Mouse (Mus musculus): ENCODE data around the gene Ahcyl1. TPM values are rescaled to one million over a fixed set of nuclear protein-coding genes. Genes with fewer than 3 reads are reported as not detected.
"Not testable (repeated sequence)": the region's sequence is repeated elsewhere in the genome, so short reads cannot be mapped to it uniquely, and the experiment has no call there.

Ahcyl1 gene
- polyA plus RNA-seq, 1 experiment from 2014 or later: 103 TPM

DNA sequence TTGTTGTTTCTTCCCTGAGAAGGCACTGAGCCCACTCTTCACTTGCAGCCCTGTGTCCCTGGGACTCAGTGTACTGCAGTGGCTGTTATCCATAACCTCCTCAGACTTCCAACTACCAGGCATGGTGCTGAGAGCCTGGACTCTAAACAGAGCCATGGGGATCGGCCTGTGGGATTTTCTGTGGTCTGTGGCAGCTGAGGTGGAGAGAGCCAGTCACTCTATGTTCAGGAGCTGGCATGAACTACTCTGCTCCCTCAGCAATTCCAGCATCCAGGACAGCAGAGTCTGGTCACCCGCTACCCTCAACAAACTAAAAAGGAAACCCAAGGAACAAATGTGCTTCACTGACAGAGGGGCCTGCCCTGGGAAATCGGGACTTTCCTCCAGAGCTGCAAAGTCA lies 43.1 kb upstream of the Ahcyl1 start:
- no peak for ATAC-seq (ENCODE audit: insufficient number of reproducible peaks, insufficient read depth, low FRiP score, low read depth)
- Histone ChIP-seq H3K9me3 (ENCODE audit: control insufficient read depth, low read depth, low read length) (no peaks in the 10 kb centered on the region), H3K27ac (ENCODE audit: low read length) (peak overlapping the region; percentile 88; the same call in 1 of the 2 replicates), H3K27me3 (ENCODE audit: control insufficient read depth, insufficient read depth, low read length) (no peaks in the 10 kb centered on the region), H3K4me2 (replicated peaks; ENCODE audit: low read depth, low read length) (no peak overlapping the region), H3K36me3 (ENCODE audit: control insufficient read depth, insufficient read depth, low read length) (no peaks in the 10 kb centered on the region), H3K9ac (replicated peaks; ENCODE audit: low read depth, low read length) (no peak overlapping the region), H3K4me3 (ENCODE audit: low read depth, low read length) (no peak overlapping the region), H3K4me1 (ENCODE audit: control insufficient read depth, insufficient read depth, low read length) (peaks cover 28% of the 10 kb centered on the region)
- WGBS: 66% methylated on average over 3 of the region's 3 CpGs

- ATAC-seq (ENCODE audit: insufficient number of reproducible peaks, insufficient read depth, low FRiP score, low read depth): no peak
These were observed 42.3 kb upstream of the Ahcyl1 start for GRCm38 (mm10) chr3:107738620-107739019.

DNA sequence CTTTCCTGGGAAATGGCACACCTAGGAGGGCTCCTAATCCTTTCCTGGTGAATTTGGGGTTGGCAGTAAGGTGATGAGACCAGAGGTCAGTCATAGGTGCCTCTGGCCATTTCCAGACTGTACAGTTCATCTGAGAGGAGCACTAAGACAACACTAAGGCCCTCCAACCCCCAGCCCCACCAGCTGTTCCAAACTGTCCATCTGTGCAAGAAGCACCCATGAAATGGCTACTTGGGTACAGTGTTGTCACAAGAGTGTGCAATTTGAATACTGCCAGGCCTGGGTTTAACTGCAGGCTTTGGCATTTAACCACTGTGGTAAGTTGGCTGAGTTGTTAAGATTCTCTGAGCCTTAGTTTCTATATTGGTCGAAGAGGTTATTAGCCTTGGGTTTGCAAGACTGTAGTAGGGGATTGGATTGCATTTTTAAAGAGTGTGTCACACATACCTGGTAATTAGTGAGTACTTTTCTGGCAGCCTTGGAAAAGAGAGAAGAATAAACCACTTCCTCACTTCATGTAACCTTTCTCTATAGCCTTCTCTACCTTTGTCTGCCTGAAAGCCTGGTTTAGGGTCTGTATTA lies 41.3 kb upstream of the Ahcyl1 start:
- WGBS: 91% methylated on average over 1 of the region's 1 CpGs

More at GRCm38 (mm10) chr3:107738620-107739019, 42.3 kb upstream of the Ahcyl1 start:
- 61% methylated on average over 1 of the region's 1 CpGs for WGBS
- Histone ChIP-seq H3K4me1 (ENCODE audit: control insufficient read depth, insufficient read depth, low read length) (peaks cover 28% of the 10 kb centered on the region), H3K27me3 (ENCODE audit: control insufficient read depth, insufficient read depth, low read length) (no peaks in the 10 kb centered on the region), H3K9me3 (ENCODE audit: control insufficient read depth, low read depth, low read length) (no peaks in the 10 kb centered on the region), H3K36me3 (ENCODE audit: control insufficient read depth, insufficient read depth, low read length) (no peaks in the 10 kb centered on the region), H3K9ac (replicated peaks; ENCODE audit: low read depth, low read length) (no peak overlapping the region), H3K4me2 (replicated peaks; ENCODE audit: low read depth, low read length) (no peak overlapping the region), H3K4me3 (ENCODE audit: low read depth, low read length) (no peak overlapping the region), H3K27ac (ENCODE audit: low read length) (no peak overlapping the region)

DNA sequence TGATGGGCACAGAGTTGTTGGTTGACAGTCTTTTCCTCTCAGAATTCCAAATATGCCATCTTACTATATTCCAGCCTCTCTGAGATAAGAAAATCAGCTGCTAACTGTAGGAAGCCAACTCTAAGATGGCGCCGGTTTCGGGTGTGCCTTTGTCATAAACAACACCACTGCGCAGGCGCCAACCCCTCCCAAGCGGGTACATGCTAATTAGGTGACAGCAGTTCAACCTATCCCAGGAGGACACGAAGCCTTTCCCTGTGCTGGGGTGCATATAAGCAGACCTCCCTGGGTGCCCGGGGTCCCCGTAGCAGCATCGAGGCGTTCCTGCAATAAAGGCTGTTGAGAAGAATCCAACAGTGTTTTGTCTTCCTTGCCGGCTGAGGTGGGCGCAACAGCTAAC lies 39.3 kb upstream of the Ahcyl1 start:
- peaks cover 17% of the 10 kb centered on the region; the same call in 1 of the 2 replicates for H3K4me1 ChIP-seq (ENCODE audit: control insufficient read depth, insufficient read depth, low read length)
- not testable (repeated sequence) for H3K9ac ChIP-seq (replicated peaks; ENCODE audit: low read depth, low read length); H3K27ac ChIP-seq (ENCODE audit: low read length); H3K36me3 ChIP-seq (ENCODE audit: control insufficient read depth, insufficient read depth, low read length); H3K27me3 ChIP-seq (ENCODE audit: control insufficient read depth, insufficient read depth, low read length); H3K9me3 ChIP-seq (ENCODE audit: control insufficient read depth, low read depth, low read length); H3K4me2 ChIP-seq (replicated peaks; ENCODE audit: low read depth, low read length); ATAC-seq (ENCODE audit: insufficient number of reproducible peaks, insufficient read depth, low FRiP score, low read depth); H3K4me3 ChIP-seq (ENCODE audit: low read depth, low read length)
- WGBS: 95% methylated on average over 13 of the region's 13 CpGs

More for the DNA sequence above, 41.3 kb upstream of the Ahcyl1 start:
- Histone ChIP-seq H3K4me3 (ENCODE audit: low read depth, low read length) (no peak overlapping the region), H3K36me3 (ENCODE audit: control insufficient read depth, insufficient read depth, low read length) (no peaks in the 10 kb centered on the region), H3K9ac (replicated peaks; ENCODE audit: low read depth, low read length) (no peak overlapping the region), H3K9me3 (ENCODE audit: control insufficient read depth, low read depth, low read length) (no peaks in the 10 kb centered on the region), H3K4me2 (replicated peaks; ENCODE audit: low read depth, low read length) (no peak overlapping the region), H3K27me3 (ENCODE audit: control insufficient read depth, insufficient read depth, low read length) (no peaks in the 10 kb centered on the region), H3K27ac (ENCODE audit: low read length) (no peak overlapping the region), H3K4me1 (ENCODE audit: control insufficient read depth, insufficient read depth, low read length) (peaks cover 29% of the 10 kb centered on the region)
- no peak for ATAC-seq (ENCODE audit: insufficient number of reproducible peaks, insufficient read depth, low FRiP score, low read depth)

GRCm38 (mm10) chr3:107733329-107733728 lies 37.0 kb upstream of the Ahcyl1 start:
- Histone ChIP-seq H3K4me1 (ENCODE audit: control insufficient read depth, insufficient read depth, low read length) (0 out of 2 replicates have a peak, but pooled peaks cover 3% of the 10 kb centered on the region), H3K4me2 (replicated peaks; ENCODE audit: low read depth, low read length) (no peak overlapping the region), H3K27ac (ENCODE audit: low read length) (no peak overlapping the region), H3K9ac (replicated peaks; ENCODE audit: low read depth, low read length) (no peak overlapping the region), H3K27me3 (ENCODE audit: control insufficient read depth, insufficient read depth, low read length) (no peaks in the 10 kb centered on the region), H3K9me3 (ENCODE audit: control insufficient read depth, low read depth, low read length) (no peaks in the 10 kb centered on the region), H3K36me3 (ENCODE audit: control insufficient read depth, insufficient read depth, low read length) (no peaks in the 10 kb centered on the region), H3K4me3 (ENCODE audit: low read depth, low read length) (no peak overlapping the region)
- no peak for ATAC-seq (ENCODE audit: insufficient number of reproducible peaks, insufficient read depth, low FRiP score, low read depth)
- 89% methylated on average over 1 of the region's 1 CpGs for WGBS

- no peak for ATAC-seq (ENCODE audit: insufficient number of reproducible peaks, insufficient read depth, low FRiP score, low read depth)
- H3K4me3 ChIP-seq (ENCODE audit: low read depth, low read length): no peak overlapping the region
- no peaks in the 10 kb centered on the region for H3K27me3 ChIP-seq (ENCODE audit: control insufficient read depth, insufficient read depth, low read length)
- no peak overlapping the region for H3K4me2 ChIP-seq (replicated peaks; ENCODE audit: low read depth, low read length)
- H3K36me3 ChIP-seq (ENCODE audit: control insufficient read depth, insufficient read depth, low read length): no peaks in the 10 kb centered on the region
- H3K27ac ChIP-seq (ENCODE audit: low read length): no peak overlapping the region
- H3K9me3 ChIP-seq (ENCODE audit: control insufficient read depth, low read depth, low read length): no peaks in the 10 kb centered on the region
- WGBS: 64% methylated on average over 2 of the region's 2 CpGs
- H3K4me1 ChIP-seq (ENCODE audit: control insufficient read depth, insufficient read depth, low read length): 0 out of 2 replicates have a peak, but pooled peaks cover 3% of the 10 kb centered on the region
- no peak overlapping the region for H3K9ac ChIP-seq (replicated peaks; ENCODE audit: low read depth, low read length)
These were observed 33.9 kb upstream of the Ahcyl1 start for GRCm38 (mm10) chr3:107730236-107730635.

GRCm38 (mm10) chr3:107728509-107728908 lies 32.1 kb upstream of the Ahcyl1 start:
- Histone ChIP-seq H3K4me3 (ENCODE audit: low read depth, low read length) (no peak overlapping the region), H3K9ac (replicated peaks; ENCODE audit: low read depth, low read length) (no peak overlapping the region), H3K27me3 (ENCODE audit: control insufficient read depth, insufficient read depth, low read length) (no peaks in the 10 kb centered on the region), H3K4me2 (replicated peaks; ENCODE audit: low read depth, low read length) (no peak overlapping the region), H3K27ac (ENCODE audit: low read length) (no peak overlapping the region), H3K9me3 (ENCODE audit: control insufficient read depth, low read depth, low read length) (no peaks in the 10 kb centered on the region), H3K4me1 (ENCODE audit: control insufficient read depth, insufficient read depth, low read length) (0 out of 2 replicates have a peak, but pooled peaks cover 3% of the 10 kb centered on the region), H3K36me3 (ENCODE audit: control insufficient read depth, insufficient read depth, low read length) (no peaks in the 10 kb centered on the region)
- WGBS: 53% methylated on average over 1 of the region's 1 CpGs
- no peak for ATAC-seq (ENCODE audit: insufficient number of reproducible peaks, insufficient read depth, low FRiP score, low read depth)

DNA sequence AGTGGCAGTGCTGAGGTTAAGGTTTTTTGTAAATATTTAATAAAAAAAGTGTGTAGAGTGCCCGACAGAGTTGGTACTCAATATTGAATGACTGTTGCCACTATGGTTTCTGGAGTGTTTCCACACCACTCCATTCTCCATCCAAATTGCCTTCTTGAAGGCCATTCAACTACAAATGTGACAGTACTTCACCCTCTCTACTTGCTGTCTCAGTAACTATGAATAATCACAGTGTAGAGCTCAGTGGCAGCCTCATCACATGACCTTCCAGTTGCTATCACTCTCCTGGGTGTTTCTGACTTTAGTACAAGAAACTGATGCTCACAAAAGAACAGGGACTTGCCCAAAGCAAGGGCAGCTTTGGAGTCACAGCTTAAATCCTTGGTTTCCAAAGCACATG lies 19.6 kb upstream of the Ahcyl1 start:
- Histone ChIP-seq H3K9ac (replicated peaks; ENCODE audit: low read depth, low read length) (no peak overlapping the region), H3K27ac (ENCODE audit: low read length) (no peak overlapping the region), H3K4me1 (ENCODE audit: control insufficient read depth, insufficient read depth, low read length) (peaks cover 7% of the 10 kb centered on the region), H3K27me3 (ENCODE audit: control insufficient read depth, insufficient read depth, low read length) (no peaks in the 10 kb centered on the region), H3K4me2 (replicated peaks; ENCODE audit: low read depth, low read length) (no peak overlapping the region), H3K36me3 (ENCODE audit: control insufficient read depth, insufficient read depth, low read length) (no peaks in the 10 kb centered on the region), H3K4me3 (ENCODE audit: low read depth, low read length) (no peak overlapping the region), H3K9me3 (ENCODE audit: control insufficient read depth, low read depth, low read length) (no peaks in the 10 kb centered on the region)
- WGBS: 50% methylated on average over 1 of the region's 1 CpGs
- no peak for ATAC-seq (ENCODE audit: insufficient number of reproducible peaks, insufficient read depth, low FRiP score, low read depth)
